8 mouse cellular contexts compared by ENCODE assay signal in the genomic region with DNA sequence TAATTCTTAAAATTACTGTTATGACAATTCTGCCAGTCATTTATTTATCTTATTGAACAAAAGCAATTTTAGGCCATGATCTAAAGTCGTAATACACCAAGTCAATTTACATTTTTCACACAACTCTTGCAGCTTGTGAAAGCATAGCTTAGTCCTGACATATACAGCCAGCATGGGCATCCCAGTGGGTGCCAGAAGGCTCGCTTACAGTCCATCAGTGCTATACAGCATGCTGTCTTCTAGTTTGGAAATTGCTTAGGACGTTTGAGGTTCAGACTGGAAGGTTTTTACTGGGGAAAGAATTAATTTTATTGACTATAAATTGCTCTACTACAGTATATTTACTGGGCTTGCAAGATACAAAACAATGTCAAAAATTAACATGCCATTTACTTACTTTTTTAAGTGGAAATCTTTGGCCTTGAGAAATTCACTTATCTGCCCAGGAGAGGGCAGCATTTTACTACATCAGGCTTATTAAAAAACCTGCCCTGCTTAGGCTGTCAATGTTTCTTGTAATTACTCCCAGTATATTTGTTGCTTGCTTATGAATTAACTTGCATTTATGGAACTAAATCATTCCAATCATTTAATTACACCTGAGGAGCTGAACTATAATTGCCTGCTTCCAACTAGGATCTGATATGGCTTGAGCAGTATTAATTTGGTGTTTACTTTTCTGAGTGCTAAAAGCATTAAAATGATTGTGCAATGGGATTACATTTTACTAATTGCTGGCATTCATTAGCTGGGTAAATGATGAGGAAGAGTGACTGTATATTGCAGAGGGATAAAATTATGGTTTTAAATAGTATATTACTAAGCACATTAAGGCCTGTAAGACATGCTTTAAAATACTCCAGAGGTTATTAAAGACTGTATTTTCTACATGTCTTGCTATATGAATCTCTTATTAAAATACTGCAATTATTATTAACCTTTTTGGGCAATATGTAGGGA. TPM values are rescaled to one million over a fixed set of nuclear protein-coding genes. Genes with fewer than 3 reads are reported as not detected.
DNase-seq lines count a peak whose midpoint lies in the region; ATAC-seq lines count a peak whose summit lies in the region.

No protein-coding gene starts in this region.

- H3K4me1 ChIP-seq in heart, embryonic 12.5 days (replicated peaks), result no peaks in the 10 kb centered on the region

- WGBS in heart, embryonic 12.5 days, result 46% methylated on average over 3 of the region's 3 CpGs

- no peaks in the 10 kb centered on the region for H3K27me3 ChIP-seq in heart, embryonic 12.5 days (replicated peaks)

- no peak overlapping the region for H3K9ac ChIP-seq in heart, embryonic 12.5 days

- ATAC-seq in heart, embryonic 12.5 days (ENCODE audit: insufficient number of reproducible peaks, low FRiP score), result no peak
- ATAC-seq in megakaryocyte-erythroid progenitor cell, adult 5-6 weeks (replicated peaks; ENCODE audit: low FRiP score, low TSS enrichment, poor library complexity, severe bottlenecking), result peak; percentile 63; the same call in 1 of the 2 replicates

- no peak overlapping the region for H3K27ac ChIP-seq in heart, embryonic 12.5 days (ENCODE audit: poor library complexity, severe bottlenecking)

- peak; percentile 13 for DNase-seq in heart, postnatal 4 days
- DNase-seq in B cell, adult 2 months, result peak; percentile 16 to 23
- peak; percentile 52 for DNase-seq in R1 (ENCODE audit: low read depth, low spot score)
- DNase-seq in forelimb bud, embryonic 11.5 days (ENCODE audit: low read depth, low spot score), result peak; percentile 59
- DNase-seq in thymus, adult 18-20 months, result no peak
- no peak for DNase-seq in ovary, postnatal 10 days (ENCODE audit: low spot score)

- H3K9me3 ChIP-seq in heart, embryonic 12.5 days (replicated peaks), result no peaks in the 10 kb centered on the region

- H3K4me2 ChIP-seq in heart, embryonic 12.5 days, result no peak overlapping the region

- H3K36me3 ChIP-seq in heart, embryonic 12.5 days, result no peaks in the 10 kb centered on the region

- H3K4me3 ChIP-seq in heart, embryonic 12.5 days, result no peak overlapping the region

RNA-seq across cellular contexts. Expression of gene Mipol1, which starts 51.2 kb away (rescaled TPM):
- 1 to 10 TPM; 8.5 TPM for total RNA-seq in heart, postnatal 4 days (2021)
- polyA plus RNA-seq in heart, embryonic 12.5 days (2016; fragmentation: Nextera tagmentation; extraction: Ambion mirVana), result 8.2 and 8.5 TPM in 2 replicates
- 6.0 and 20.2 TPM in 2 replicates for total RNA-seq in megakaryocyte-erythroid progenitor cell, adult 5-6 weeks (2014; fragmentation: Nextera tagmentation)
- total RNA-seq in megakaryocyte-erythroid progenitor cell, adult 5-6 weeks (2017), result 15.4 and 25.6 TPM in 2 replicates

RNA-seq across cellular contexts. Expression of gene Prps1l3, which starts 51.2 kb away (rescaled TPM):
- 10 to 100 TPM; 20.6 to 22.4 TPM for total RNA-seq in heart, postnatal 4 days (2021)
- polyA plus RNA-seq in heart, embryonic 12.5 days (2016; fragmentation: Nextera tagmentation; extraction: Ambion mirVana), result 40.9 and 42.1 TPM in 2 replicates
- total RNA-seq in megakaryocyte-erythroid progenitor cell, adult 5-6 weeks (2014; fragmentation: Nextera tagmentation), result 58.3 and 61.3 TPM in 2 replicates
- 138 and 146 TPM in 2 replicates for total RNA-seq in megakaryocyte-erythroid progenitor cell, adult 5-6 weeks (2017)

Comparison
In these comparisons a context has a peak if more than half of its experiments do, and no peak if none do; other contexts are left out.
1. DNase-seq: peak in heart, postnatal 4 days (single experiment), B cell, adult 2 months (2 of 2), R1 (single experiment) and forelimb bud, embryonic 11.5 days (single experiment); none in thymus, adult 18-20 months (0 of 2) and ovary, postnatal 10 days (single experiment).